Mouse (Mus musculus) neural tube, embryonic 12.5 days (tissue): ENCODE data around the gene Nqo2. TPM values are rescaled to one million over a fixed set of nuclear protein-coding genes. Genes with fewer than 3 reads are reported as not detected.

Experiments used
- polyA plus RNA-seq: library from polyadenylated mRNA; unstranded; fragments of >200 nt; fragmentation: Nextera tagmentation; extraction: Ambion mirVana; gene quantifications from 2 replicates; pipeline ENCODE4 v1.2.1, GENCODE M21; 2016

Nqo2 gene
- polyA plus RNA-seq, 1 experiment from 2014 or later: 18.9 TPM

Other genes with a start within 250 kb of the Nqo2 start
- not detected in 2 replicates for gene Serpinb6e, start 121.3 kb upstream of the Nqo2 start, polyA plus RNA-seq
- 0.29 TPM in 2 replicates for gene Serpinb6c, start 59.0 kb upstream of the Nqo2 start, polyA plus RNA-seq
- gene Ripk1, start 37.7 kb downstream of the Nqo2 start, polyA plus RNA-seq: 8.7 and 10.4 TPM in 2 replicates
- 36.3 and 38.8 TPM in 2 replicates for gene Serpinb6a, start 38.1 kb downstream of the Nqo2 start, polyA plus RNA-seq
- gene Bphl, start 72.9 kb downstream of the Nqo2 start, polyA plus RNA-seq: 34.3 and 35.4 TPM in 2 replicates
- gene Tubb2a, start 113.3 kb downstream of the Nqo2 start, polyA plus RNA-seq: 960 and 968 TPM in 2 replicates
- 425 and 501 TPM in 2 replicates for gene Tubb2b, start 165.8 kb downstream of the Nqo2 start, polyA plus RNA-seq
- 96.9 and 101 TPM in 2 replicates for gene Psmg4, start 198.3 kb downstream of the Nqo2 start, polyA plus RNA-seq